Mouse (Mus musculus): ENCODE measurements around the gene Cpsf4.
A peak's percentile ranks its signal among the peaks of the same experiment; 100 is the strongest.
"Not testable (repeated sequence)": the region's sequence is repeated elsewhere in the genome, so short reads cannot be mapped to it uniquely, and the experiment has no call there.

The Cpsf4 gene

GRCm38 (mm10) chr5:145178461-145178980, 11.5 kb downstream of the Cpsf4 start:
- no peak for DNase-seq (ENCODE audit: low spot score in 2 of 2)

GRCm38 (mm10) chr5:145185244-145185643, 18.2 kb downstream of the Cpsf4 start:
- no peak for DNase-seq (ENCODE audit: low spot score in 2 of 2)

DNA sequence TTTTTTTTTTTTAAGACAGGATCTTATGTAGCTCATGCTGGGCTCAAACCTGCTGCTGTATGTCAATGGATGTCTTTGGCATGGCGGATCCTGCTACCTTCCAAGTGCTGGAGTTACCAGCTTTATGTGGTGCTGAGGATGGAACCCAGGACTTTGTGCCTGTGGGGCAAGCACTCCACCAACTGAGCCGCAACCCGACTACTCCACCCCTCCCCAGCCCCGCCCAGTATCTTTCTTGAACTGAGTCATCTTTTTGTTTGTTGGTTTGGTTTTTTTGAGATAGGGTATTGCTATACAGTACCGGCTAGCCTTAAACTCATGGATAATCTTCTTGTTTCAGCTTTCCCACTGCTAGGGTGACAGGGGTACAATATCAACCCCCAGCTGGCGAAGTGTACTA, 22.4 kb downstream of the Cpsf4 start:
- DNase-seq (ENCODE audit: low spot score in 2 of 2) = no peak

DNA sequence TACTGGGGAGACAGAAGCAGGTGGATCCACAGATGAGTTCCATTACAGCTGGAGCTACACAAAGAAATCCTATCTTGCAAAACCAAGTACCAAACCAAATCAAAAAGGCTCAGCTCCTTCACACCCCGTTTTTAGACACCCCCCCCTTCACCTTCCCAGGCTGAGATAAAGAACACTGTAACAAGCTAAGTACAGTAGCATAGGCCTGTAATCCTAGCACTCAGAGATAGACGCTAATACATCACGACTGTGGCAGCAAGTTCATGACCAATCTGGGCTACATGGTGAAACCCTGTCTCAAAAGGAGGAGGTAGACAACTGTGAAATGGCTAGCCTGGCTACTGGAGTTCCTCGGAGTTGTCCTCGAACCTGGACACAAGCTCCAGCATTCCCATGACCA, 23.4 kb downstream of the Cpsf4 start:
- DNase-seq (ENCODE audit: low spot score in 2 of 2) = no peak

DNA sequence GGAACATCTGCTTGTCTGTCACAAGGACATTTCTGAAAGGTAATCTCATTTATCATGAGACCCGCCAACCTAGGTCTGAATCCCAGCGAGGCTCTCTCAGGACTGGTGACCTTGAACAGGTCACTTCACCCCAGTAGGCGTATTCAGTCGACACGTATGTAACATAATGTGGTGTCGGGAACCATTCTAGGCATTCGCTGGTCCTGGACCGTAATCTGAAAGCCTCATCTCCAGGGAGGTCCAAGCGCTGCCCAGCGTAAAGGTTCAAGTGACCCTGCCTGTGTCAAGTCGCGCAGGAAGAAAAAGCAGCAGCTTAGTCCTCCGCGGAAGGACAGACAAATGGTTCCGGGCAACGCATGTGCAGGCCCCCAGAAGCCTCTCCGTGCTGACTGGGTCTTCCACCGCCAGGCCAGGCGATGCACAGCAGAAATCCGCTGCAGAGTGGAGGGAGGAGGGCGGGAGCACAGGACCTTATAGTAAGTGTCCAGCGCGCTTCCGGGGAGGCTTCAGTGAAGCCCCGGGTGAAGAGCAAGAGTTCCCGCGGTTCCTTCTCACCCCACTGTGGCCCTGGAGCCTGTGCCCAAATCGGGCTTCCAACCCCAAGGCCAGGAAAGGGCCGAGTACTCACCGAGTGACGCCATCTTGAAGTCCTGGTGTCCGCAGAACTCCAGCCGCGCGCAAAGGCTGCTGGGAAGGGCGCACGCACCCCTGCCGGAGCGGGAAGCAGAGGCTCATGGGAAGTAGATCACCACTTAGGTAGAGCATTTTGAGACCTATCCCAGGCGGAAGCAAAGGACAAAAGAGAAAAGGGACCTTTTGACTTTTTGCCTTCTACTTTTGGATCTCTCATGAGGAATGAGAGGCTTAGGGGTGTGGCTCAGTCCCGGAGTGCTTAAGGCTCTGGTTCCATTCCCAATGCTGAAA, 24.1 kb downstream of the Cpsf4 start:
- peak; percentile 79 to 87 for DNase-seq (ENCODE audit: low spot score in 2 of 2)

DNA sequence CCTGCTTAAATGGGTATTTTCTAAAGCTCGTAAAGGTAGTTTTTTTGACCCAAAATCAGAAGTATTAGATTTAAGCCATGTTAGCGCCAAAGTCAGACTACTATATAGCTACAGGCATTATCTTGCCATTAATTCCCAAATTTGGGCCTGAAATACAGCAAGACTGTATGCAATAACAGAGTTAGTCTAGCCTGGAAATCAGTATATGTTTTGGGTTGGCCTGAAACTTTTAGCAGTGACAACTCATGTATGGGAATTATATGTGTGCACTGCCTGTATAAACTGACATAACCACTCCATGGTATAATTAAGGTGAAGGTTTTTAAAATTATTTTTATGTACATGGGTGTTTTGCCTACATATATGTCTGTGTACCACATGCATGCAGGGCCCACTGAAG, 24.9 kb downstream of the Cpsf4 start, which contains the start of gene Atp5j2:
TSS of gene Atp5j2 (minus strand) at position 101 of the 400 bp plus-strand sequence.
- no peak for DNase-seq (ENCODE audit: low spot score in 2 of 2)

DNA sequence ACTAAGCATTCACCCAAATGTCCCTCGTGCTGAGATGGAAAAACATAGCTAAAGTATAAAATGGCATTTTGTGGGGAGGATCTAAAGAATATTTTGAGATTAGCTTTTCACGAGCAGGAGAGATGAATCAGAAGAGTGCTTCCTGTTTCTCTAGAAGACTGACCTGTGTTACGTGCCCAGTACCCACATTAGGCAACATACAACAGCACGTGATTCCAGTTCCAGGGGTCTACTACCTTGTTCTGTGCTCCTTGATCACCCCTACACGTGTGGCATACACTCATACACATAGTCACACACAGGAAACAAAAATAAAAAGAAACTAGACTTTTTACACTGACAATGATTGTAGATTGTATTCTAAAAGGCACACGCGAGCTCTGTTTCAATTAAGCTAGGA, 33.4 kb downstream of the Cpsf4 start:
- no peak for DNase-seq (ENCODE audit: low spot score in 2 of 2)

DNA sequence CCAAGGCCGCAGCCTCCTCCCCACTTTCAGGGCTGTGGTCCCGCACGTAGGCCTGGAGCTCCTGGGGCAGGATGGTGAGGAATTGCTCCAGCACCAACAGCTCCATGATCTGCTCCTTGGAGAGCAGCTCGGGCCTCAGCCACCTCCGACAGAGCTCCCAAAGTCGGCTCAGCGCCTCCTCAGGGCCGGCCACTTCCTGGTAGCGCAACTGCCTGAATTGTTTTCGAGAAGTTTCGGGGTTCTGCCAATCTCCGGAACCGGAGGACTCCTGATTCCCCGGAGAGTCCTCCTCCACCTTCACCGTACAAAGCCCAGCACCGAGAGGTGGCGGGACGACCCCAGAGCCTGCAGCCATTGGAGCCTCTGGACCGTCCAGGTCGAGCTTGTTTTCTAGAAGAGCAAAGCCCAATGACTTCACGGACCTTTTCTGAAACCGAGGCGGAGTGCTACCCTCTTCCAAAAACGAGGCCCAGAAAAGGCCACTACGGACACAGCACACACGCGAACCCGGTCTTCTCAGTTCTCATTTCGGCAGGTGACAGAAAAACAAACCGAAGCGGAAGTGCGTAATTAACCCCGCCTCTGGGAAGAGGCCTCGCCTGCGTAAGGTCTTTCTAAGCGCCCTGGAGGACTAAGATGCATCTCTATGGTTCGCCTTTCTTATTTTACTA, 34.4 kb downstream of the Cpsf4 start, which contains the start of gene Zkscan14:
TSS of gene Zkscan14 (minus strand) at position 548 of the 671 bp plus-strand sequence.
- DNase-seq (ENCODE audit: low spot score in 2 of 2) = peak; percentile 47 to 58

DNA sequence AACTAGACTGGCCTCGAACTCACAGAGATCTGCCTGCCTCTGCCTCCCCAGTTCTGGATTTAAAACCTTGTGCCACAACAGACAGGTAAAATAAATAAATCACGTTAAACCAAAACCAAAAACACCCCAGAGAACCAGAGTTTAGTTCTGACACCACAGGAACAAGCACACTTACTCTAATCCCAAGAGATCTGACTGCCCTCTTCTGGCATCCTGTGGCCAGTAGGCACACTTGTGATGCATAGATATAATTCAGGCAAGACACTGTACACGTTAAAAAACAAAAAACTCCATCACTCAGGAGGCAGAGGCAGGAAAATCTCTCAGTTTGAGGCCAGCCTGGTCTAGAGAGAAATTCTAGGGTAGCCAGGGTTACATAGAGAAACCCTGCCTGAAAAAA, 35.4 kb downstream of the Cpsf4 start:
- DNase-seq (ENCODE audit: low spot score in 2 of 2) = no peak

GRCm38 (mm10) chr5:145203936-145204691, 37.1 kb downstream of the Cpsf4 start, which contains the start of gene Zkscan5:
Zkscan5 (plus strand) TSS chr5:145204562.
- peak; percentile 96 to 98 for DNase-seq (ENCODE audit: low spot score in 2 of 2)

GRCm38 (mm10) chr5:145205041-145205440, 38.0 kb downstream of the Cpsf4 start:
- DNase-seq (ENCODE audit: low spot score in 2 of 2) = no peak

- no peak for DNase-seq (ENCODE audit: low spot score in 2 of 2)
Observed at GRCm38 (mm10) chr5:145207385-145207784, 40.4 kb downstream of the Cpsf4 start.

GRCm38 (mm10) chr5:145207954-145208353, 40.9 kb downstream of the Cpsf4 start:
- no peak for DNase-seq (ENCODE audit: low spot score in 2 of 2)

DNA sequence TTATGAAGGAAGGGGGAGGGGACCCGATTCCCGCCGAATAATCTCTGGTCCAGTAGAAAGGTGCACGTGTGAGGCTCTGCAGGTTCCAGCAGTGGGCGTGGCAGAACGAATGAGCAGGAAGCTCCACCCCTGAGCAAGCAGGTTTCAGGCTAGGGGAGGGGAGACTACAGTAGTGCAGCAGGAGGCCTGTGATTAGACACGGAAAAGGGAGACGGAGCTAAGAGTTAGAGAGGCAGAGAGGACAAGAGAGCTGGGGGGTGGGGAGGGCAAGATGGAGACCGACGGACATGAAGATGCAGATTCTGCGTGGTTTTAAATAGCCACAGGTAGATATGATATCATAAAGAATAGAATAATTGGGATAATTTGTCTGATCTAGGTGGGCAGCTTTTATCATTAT, 41.4 kb downstream of the Cpsf4 start:
- not testable (repeated sequence) for DNase-seq (ENCODE audit: low spot score in 2 of 2)

DNA sequence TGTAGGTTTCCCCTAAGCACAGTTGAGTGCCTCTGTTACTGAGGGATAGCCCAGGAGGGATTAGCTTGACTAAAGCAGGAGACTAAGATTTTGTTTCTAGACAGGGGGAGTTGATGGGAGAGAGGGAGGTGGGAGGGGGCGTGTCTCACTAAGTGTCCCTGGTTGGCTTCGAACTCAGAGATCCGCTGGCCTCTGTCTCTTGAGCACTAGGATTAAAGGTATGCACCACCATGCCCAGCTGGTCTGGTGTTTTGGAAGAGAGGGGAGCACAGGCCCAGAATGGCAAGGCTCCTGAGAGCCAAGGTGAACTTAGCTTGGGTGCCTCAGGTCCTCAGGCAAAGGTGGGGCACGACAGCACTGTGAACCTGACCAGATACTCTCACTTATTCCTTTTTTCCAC, 44.3 kb downstream of the Cpsf4 start:
- DNase-seq (ENCODE audit: low spot score in 2 of 2) = no peak

GRCm38 (mm10) chr5:145212216-145212615, 45.2 kb downstream of the Cpsf4 start:
- DNase-seq (ENCODE audit: low spot score in 2 of 2) = no peak

GRCm38 (mm10) chr5:145213505-145213904, 46.5 kb downstream of the Cpsf4 start:
- DNase-seq (ENCODE audit: low spot score in 2 of 2) = no peak

DNA sequence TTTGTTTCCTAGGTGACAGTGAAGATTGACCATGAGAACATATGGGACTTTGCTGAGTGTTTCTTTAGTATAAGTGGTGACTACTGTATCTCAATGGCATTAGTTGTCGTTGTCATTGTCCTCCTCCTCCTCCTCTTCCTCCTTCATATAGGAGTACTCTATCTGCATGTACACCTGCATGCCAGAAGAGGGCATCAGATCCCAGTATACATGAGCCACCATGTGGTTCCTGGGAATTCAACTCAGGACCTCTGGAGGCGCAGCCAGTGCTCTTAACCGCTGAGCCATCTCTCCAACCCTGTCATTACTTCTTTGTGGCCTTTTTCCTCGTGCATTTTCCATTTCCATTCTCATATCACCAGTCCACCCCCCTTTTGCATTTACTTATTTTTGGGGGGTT, 47.7 kb downstream of the Cpsf4 start:
- DNase-seq (ENCODE audit: low spot score in 2 of 2) = no peak

- no peak for DNase-seq (ENCODE audit: low spot score in 2 of 2)
Observed at GRCm38 (mm10) chr5:145217746-145218145, 50.7 kb downstream of the Cpsf4 start.

GRCm38 (mm10) chr5:145218206-145218605, 51.2 kb downstream of the Cpsf4 start:
- no peak for DNase-seq (ENCODE audit: low spot score in 2 of 2)

- DNase-seq (ENCODE audit: low spot score in 2 of 2) = no peak
Observed at GRCm38 (mm10) chr5:145218671-145219070, 51.7 kb downstream of the Cpsf4 start.

GRCm38 (mm10) chr5:145219981-145220380, 53.0 kb downstream of the Cpsf4 start:
- no peak for DNase-seq (ENCODE audit: low spot score in 2 of 2)
